Mouse (Mus musculus) cerebellum, postnatal 14 days (tissue): ENCODE measurements around the gene Gm13871.
"Not testable (repeated sequence)": the region's sequence is repeated elsewhere in the genome, so short reads cannot be mapped to it uniquely, and the experiment has no call there.

Experiments
- DNase-seq, 2 experiments: peaks; one replicate each; pipeline ENCODE4 v3.0.0; 2021; ENCODE audit warnings: mixed read lengths in 2 of 2

Gene Gm13871

DNA sequence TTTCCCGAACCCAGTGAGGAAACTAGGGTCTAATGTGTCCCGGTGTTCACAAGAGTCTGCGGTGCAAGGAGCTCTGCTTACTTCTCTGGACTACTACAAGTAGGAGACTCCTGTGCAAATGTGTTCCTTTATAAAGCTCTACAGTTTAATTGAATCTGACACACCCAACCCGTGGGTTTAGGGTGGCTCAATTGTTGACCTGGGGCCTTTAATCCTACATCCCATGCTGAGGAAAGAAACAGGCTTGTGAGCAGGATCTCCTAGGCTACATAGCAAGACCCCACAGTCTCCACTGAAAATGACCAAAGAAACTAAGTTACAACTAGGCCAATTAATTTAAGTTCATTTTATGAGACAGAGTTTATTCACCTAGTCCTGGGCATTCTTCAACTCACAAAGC lies at the start of gene Gm13871:
Gene Gm13871, minus strand, starts transcription at position 101 of the 400 bp plus-strand sequence.
- DNase-seq = not testable (repeated sequence)

DNA sequence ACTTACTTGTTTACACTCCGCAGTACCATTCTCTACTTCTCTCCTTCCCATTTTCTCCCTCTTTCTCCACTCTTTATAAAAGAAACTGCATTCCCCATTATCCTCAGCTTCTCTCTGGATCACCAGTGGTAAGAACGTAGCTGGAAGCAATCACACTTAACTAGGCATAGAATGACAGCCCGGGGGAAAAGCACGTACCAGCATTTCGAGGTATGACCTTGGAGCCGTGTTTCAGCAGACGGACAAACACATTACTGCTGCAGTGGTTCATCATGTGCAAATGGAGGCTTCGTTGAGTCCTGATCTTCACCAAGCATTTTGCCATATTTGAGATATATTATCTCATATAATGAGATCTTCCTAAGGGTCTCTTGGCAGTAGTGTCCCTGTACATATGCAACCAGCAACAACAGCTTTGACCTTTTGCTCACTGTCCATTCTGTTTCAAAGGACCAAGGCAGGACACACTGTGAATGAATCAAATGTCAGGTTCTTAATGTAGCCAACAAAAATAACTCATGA lies 44.7 kb upstream of the Gm13871 start, which contains the start of gene 2310002L09Rik:
Gene 2310002L09Rik, minus strand, starts transcription at position 472 of the 522 bp plus-strand sequence.
- no peak for DNase-seq

DNA sequence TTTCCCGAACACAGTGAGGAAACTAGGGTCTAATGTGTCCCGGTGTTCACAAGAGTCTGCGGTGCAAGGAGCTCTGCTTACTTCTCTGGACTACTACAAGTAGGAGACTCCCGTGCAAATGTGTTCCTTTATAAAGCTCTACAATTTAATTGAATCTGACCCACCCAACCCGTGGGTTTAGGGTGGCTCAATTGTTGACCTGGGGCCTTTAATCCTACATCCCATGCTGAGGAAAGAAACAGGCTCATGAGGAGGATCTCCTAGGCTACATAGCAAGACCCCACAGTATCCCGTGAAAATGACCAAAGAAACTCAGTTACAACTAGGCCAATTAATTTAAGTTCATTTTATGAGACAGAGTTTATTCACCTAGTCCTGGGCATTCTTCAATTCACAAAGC lies 14.9 kb upstream of the Gm13871 start, which contains the start of gene Gm11756:
Gene Gm11756, minus strand, starts transcription at position 101 of the 400 bp plus-strand sequence.
- DNase-seq = not testable (repeated sequence)

DNA sequence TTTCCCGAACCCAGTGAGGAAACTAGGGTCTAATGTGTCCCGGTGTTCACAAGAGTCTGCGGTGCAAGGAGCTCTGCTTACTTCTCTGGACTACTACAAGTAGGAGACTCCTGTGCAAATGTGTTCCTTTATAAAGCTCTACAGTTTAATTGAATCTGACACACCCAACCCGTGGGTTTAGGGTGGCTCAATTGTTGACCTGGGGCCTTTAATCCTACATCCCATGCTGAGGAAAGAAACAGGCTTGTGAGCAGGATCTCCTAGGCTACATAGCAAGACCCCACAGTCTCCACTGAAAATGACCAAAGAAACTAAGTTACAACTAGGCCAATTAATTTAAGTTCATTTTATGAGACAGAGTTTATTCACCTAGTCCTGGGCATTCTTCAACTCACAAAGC lies 14.7 kb downstream of the Gm13871 start, which contains the start of gene Gm11757:
Gene Gm11757, minus strand, starts transcription at position 101 of the 400 bp plus-strand sequence.
- not testable (repeated sequence) for DNase-seq

DNA sequence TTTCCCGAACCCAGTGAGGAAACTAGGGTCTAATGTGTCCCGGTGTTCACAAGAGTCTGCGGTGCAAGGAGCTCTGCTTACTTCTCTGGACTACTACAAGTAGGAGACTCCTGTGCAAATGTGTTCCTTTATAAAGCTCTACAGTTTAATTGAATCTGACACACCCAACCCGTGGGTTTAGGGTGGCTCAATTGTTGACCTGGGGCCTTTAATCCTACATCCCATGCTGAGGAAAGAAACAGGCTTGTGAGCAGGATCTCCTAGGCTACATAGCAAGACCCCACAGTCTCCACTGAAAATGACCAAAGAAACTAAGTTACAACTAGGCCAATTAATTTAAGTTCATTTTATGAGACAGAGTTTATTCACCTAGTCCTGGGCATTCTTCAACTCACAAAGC lies 29.6 kb downstream of the Gm13871 start, which contains the start of gene Gm11758:
Gene Gm11758, minus strand, starts transcription at position 101 of the 400 bp plus-strand sequence.
- not testable (repeated sequence) for DNase-seq
